Mouse (Mus musculus): ENCODE results near the gene Ptcd1. TPM values are rescaled to one million over a fixed set of nuclear protein-coding genes. Genes with fewer than 3 reads are reported as not detected.

The Ptcd1 gene
- polyA plus RNA-seq, 2 experiments: 5.4 to 5.5 TPM

- no peak for TF ChIP-seq EP300 (IDR thresholded peaks at IDR 0.05; ENCODE audit: low read depth)
- no peak for TF ChIP-seq CTCF (IDR thresholded peaks at IDR 0.05; ENCODE audit: low read depth)
- peak overlapping the region; percentile 71 for H3K4me2 ChIP-seq (ENCODE audit: low read depth)
- no peaks in the 10 kb centered on the region for H3K4me1 ChIP-seq (replicated peaks; ENCODE audit: control insufficient read depth in 2 of 2, insufficient read depth in 2 of 2, low read length in 1 of 2)
- 10% methylated on average over 4 of the region's 4 CpGs for WGBS (ENCODE audit: insufficient replicate concordance)
- H3K27me3 ChIP-seq (ENCODE audit: control insufficient read depth, insufficient read depth, low read length): no peaks in the 10 kb centered on the region
- H3K9me3 ChIP-seq (ENCODE audit: control insufficient read depth, low read length): no peaks in the 10 kb centered on the region
- peak overlapping the region in 1 of 2 experiments; percentile 16; a peak in 1 of 4 replicates for H3K4me3 ChIP-seq (ENCODE audit: insufficient read depth in 1 of 2, low read depth in 2 of 2, low read length in 2 of 2)
- no peaks in the 10 kb centered on the region for H3K36me3 ChIP-seq (replicated peaks; ENCODE audit: control insufficient read depth, insufficient read depth, low read depth)
- no peak overlapping the region for H3K9ac ChIP-seq (replicated peaks)
- no peak overlapping the region for H3K27ac ChIP-seq
- no peak for ATAC-seq (ENCODE audit: insufficient read depth)
- DNase-seq (ENCODE audit: low read depth in 3 of 3, low spot score in 3 of 3): no peak
Observed at GRCm38 (mm10) chr5:145116316-145116715, 50.6 kb downstream of the Ptcd1 start.

- no peaks in the 10 kb centered on the region for H3K4me1 ChIP-seq (replicated peaks; ENCODE audit: control insufficient read depth in 2 of 2, insufficient read depth in 2 of 2, low read length in 1 of 2)
- no peaks in the 10 kb centered on the region for H3K36me3 ChIP-seq (replicated peaks; ENCODE audit: control insufficient read depth, insufficient read depth, low read depth)
- no peak overlapping the region for H3K9ac ChIP-seq (replicated peaks)
- no peak overlapping the region for H3K27ac ChIP-seq
- H3K9me3 ChIP-seq (ENCODE audit: control insufficient read depth, low read length): no peaks in the 10 kb centered on the region
- DNase-seq (ENCODE audit: low read depth in 3 of 3, low spot score in 3 of 3) (no peak), ATAC-seq (ENCODE audit: insufficient read depth) (no peak)
- peak overlapping the region in 1 of 2 experiments; percentile 14; a peak in 1 of 4 replicates for H3K4me3 ChIP-seq (ENCODE audit: insufficient read depth in 1 of 2, low read depth in 2 of 2, low read length in 2 of 2)
- H3K27me3 ChIP-seq (ENCODE audit: control insufficient read depth, insufficient read depth, low read length): no peaks in the 10 kb centered on the region
- H3K4me2 ChIP-seq (ENCODE audit: low read depth): peak overlapping the region; percentile 71
- no peak for TF ChIP-seq EP300 (IDR thresholded peaks at IDR 0.05; ENCODE audit: low read depth)
- TF ChIP-seq CTCF (IDR thresholded peaks at IDR 0.05; ENCODE audit: low read depth): no peak
- 70% methylated on average over 5 of the region's 5 CpGs for WGBS (ENCODE audit: insufficient replicate concordance)
Observed at GRCm38 (mm10) chr5:145115736-145116135, 51.2 kb downstream of the Ptcd1 start.

DNA sequence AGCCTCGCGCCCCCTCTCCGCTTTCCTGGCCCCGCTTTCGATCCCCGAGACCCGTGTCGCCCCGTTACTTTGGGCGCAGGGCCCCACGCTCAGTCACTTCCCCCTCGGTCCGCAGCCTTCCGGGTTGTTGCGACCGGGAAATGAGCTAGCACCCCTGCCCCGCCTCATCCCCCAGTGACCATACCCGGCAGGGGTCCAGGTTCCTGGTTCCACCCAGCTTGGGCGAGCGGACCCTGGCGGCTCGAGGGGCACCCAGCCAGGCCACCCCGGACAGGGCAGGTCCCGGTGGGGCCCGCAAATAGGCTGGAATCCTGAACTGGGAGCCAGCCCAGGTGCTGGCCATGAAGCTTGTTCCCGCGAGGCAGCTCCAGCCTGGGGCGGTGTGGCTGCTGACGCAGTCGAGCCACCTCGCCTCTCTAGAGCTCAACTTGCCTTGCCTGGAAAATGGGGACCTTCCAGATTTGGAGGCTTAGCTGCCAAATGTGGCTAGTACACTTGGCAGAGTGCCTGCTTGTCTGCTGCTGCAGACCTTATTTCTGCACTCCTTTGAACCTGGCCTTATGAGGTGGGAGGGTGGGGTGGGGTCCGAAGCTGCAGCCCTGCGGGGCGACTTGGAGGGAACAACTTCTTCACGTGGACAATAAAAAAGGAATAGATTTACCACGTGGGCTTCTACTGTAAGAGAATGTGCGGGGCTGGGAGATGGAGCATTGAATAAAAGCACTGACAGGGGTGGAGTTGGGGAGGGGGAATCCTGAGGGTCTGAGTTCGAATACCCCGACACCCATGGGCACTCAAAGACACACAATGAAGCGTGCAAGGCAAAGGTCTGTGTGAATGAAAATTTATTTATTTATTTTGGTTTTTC lies 52.1 kb downstream of the Ptcd1 start:
- H3K9me3 ChIP-seq (ENCODE audit: control insufficient read depth, low read length): no peaks in the 10 kb centered on the region
- H3K27me3 ChIP-seq (ENCODE audit: control insufficient read depth, insufficient read depth, low read length): no peaks in the 10 kb centered on the region
- H3K36me3 ChIP-seq (replicated peaks; ENCODE audit: control insufficient read depth, insufficient read depth, low read depth): no peaks in the 10 kb centered on the region
- no peak for TF ChIP-seq EP300 (IDR thresholded peaks at IDR 0.05; ENCODE audit: low read depth)
- TF ChIP-seq CTCF (IDR thresholded peaks at IDR 0.05; ENCODE audit: low read depth): no peak
- H3K27ac ChIP-seq: no peak overlapping the region
- H3K9ac ChIP-seq (replicated peaks): peak overlapping the region; percentile 57
- peak overlapping the region; percentile 71 for H3K4me2 ChIP-seq (ENCODE audit: low read depth)
- peak overlapping the region; percentile 59 to 82 for H3K4me3 ChIP-seq (ENCODE audit: insufficient read depth in 1 of 2, low read depth in 2 of 2, low read length in 2 of 2)
- DNase-seq (ENCODE audit: low read depth in 3 of 3, low spot score in 3 of 3): no peak
- WGBS (ENCODE audit: insufficient replicate concordance): 5% methylated on average over 40 of the region's 40 CpGs
- H3K4me1 ChIP-seq (replicated peaks; ENCODE audit: control insufficient read depth in 2 of 2, insufficient read depth in 2 of 2, low read length in 1 of 2): no peaks in the 10 kb centered on the region
- ATAC-seq (ENCODE audit: insufficient read depth): peak; percentile 38; the same call in 1 of the 2 replicates

DNA sequence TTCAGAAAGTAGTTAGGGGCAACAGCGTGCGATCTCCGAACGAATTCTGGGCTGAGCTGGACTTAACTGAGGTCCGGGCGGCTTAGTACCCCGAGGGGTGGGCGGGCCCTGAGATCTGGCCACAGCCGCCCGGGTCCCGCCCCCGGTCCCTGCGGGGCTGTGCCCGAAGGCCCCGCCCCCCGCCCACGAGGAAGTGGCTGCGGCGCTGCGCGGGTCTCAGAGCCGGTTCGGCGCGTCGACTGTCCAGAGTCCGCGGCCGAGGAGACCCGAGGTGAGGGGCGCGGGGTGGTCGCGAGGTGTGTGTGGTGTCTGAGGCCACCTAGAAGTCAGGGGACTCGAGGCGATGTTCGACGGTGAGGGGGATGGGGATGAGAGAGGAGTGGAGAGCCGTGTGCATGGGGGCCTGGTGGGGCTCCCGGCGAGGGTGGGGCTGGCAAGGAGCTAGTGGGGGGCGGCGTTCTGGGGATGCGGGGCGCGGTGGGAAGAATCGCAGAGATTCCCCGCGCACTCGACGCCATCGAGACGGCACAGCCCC lies 52.8 kb downstream of the Ptcd1 start, which contains the start of gene Arpc1b:
TSS of gene Arpc1b (plus strand) at position 145 of the 535 bp plus-strand sequence.
- H3K9ac ChIP-seq (replicated peaks): peak within 1 kb of the TSS; percentile 57
- no peak for TF ChIP-seq EP300 (IDR thresholded peaks at IDR 0.05; ENCODE audit: low read depth)
- no peak for TF ChIP-seq CTCF (IDR thresholded peaks at IDR 0.05; ENCODE audit: low read depth)
- no peaks in the 10 kb centered on the region for H3K36me3 ChIP-seq (replicated peaks; ENCODE audit: control insufficient read depth, insufficient read depth, low read depth)
- H3K27ac ChIP-seq: no peak within 1 kb of the TSS
- H3K27me3 ChIP-seq (ENCODE audit: control insufficient read depth, insufficient read depth, low read length): no peaks in the 10 kb centered on the region
- no peaks in the 10 kb centered on the region for H3K4me1 ChIP-seq (replicated peaks; ENCODE audit: control insufficient read depth in 2 of 2, insufficient read depth in 2 of 2, low read length in 1 of 2)
- H3K4me2 ChIP-seq (ENCODE audit: low read depth): peak within 1 kb of the TSS; percentile 71
- no peaks in the 10 kb centered on the region for H3K9me3 ChIP-seq (ENCODE audit: control insufficient read depth, low read length)
- WGBS (ENCODE audit: insufficient replicate concordance): under 1% methylated on average over 52 of the region's 53 CpGs
- peak in 2 of 3 experiments; percentile 32 to 47 for DNase-seq (ENCODE audit: low read depth in 3 of 3, low spot score in 3 of 3)
- peak; percentile 66 for ATAC-seq (ENCODE audit: insufficient read depth)
- peak within 1 kb of the TSS; percentile 59 to 82 for H3K4me3 ChIP-seq (ENCODE audit: insufficient read depth in 1 of 2, low read depth in 2 of 2, low read length in 2 of 2)

GRCm38 (mm10) chr5:145113416-145113815 lies 53.5 kb downstream of the Ptcd1 start:
- WGBS (ENCODE audit: insufficient replicate concordance): 36% methylated on average over 2 of the region's 2 CpGs
- no peak for TF ChIP-seq EP300 (IDR thresholded peaks at IDR 0.05; ENCODE audit: low read depth)
- no peak for TF ChIP-seq CTCF (IDR thresholded peaks at IDR 0.05; ENCODE audit: low read depth)
- ATAC-seq (ENCODE audit: insufficient read depth) (no peak), DNase-seq (ENCODE audit: low read depth in 3 of 3, low spot score in 3 of 3) (no peak)
- Histone ChIP-seq H3K4me1 (replicated peaks; ENCODE audit: control insufficient read depth in 2 of 2, insufficient read depth in 2 of 2, low read length in 1 of 2) (no peaks in the 10 kb centered on the region), H3K9ac (replicated peaks) (no peak overlapping the region), H3K4me3 (ENCODE audit: insufficient read depth in 1 of 2, low read depth in 2 of 2, low read length in 2 of 2) (peak overlapping the region; percentile 59 to 82; a peak in 2 of 4 replicates), H3K36me3 (replicated peaks; ENCODE audit: control insufficient read depth, insufficient read depth, low read depth) (peaks cover 4% of the 10 kb centered on the region; the same call in 1 of the 2 replicates), H3K27ac (no peak overlapping the region), H3K27me3 (ENCODE audit: control insufficient read depth, insufficient read depth, low read length) (no peaks in the 10 kb centered on the region), H3K4me2 (ENCODE audit: low read depth) (peak overlapping the region; percentile 71), H3K9me3 (ENCODE audit: control insufficient read depth, low read length) (no peaks in the 10 kb centered on the region)
